Mouse (Mus musculus) kidney, adult 2 months (tissue): Measurements from ENCODE around the gene Cmtm5.

Experiments
- CTCF ChIP-seq: fragments of 200-500 bp; conservative IDR thresholded peaks from 2 replicates; pipeline ENCODE4 v1.5.1; 2011; ENCODE audit warnings: low read depth, mild to moderate bottlenecking, control low read depth, low read length, moderate library complexity, mixed read lengths; ENCODE audit not compliant: insufficient read depth, insufficient read length
- POLR2A ChIP-seq: fragments of 200-500 bp; IDR thresholded peaks from one replicate; pipeline ENCODE4 v1.6.1; 2011; ENCODE audit warnings: low read depth, low read length, control low read depth

DNA sequence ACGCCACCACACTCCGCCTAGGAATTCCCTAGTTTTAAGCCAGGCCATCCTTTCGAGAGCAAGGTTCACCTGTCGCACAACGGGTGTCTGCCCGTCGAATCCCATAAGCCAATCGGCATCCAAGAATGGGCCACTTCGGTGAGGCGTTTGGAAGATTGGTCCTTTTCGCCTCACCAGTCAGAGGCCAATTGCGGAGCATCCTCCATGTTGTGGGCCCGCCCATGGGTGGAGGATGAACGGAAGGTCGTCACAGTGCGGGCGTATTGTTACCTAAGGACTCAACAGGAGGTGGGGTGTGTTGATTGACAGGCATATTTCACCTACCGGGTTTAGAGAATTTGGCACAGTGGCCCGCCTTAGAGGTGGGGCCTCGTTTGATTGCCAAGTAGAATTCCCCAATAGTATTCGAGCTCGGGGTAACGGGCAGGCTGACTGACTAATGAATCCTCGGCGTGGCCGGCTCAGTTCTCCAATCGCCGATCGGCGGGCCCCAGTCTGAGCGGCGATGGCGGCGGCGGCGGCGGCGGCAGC, 42.3 kb upstream of the Cmtm5 start:
- TF ChIP-seq POLR2A (peak; percentile 82), CTCF (no peak)
